Mouse (Mus musculus): Measurements from ENCODE around the gene Gm3336. TPM values are rescaled to one million over a fixed set of nuclear protein-coding genes. Genes with fewer than 3 reads are reported as not detected.

Gene Gm3336
- total RNA-seq, 2 experiments from 2014 or later: 0.12 TPM; not detected in 1

DNA sequence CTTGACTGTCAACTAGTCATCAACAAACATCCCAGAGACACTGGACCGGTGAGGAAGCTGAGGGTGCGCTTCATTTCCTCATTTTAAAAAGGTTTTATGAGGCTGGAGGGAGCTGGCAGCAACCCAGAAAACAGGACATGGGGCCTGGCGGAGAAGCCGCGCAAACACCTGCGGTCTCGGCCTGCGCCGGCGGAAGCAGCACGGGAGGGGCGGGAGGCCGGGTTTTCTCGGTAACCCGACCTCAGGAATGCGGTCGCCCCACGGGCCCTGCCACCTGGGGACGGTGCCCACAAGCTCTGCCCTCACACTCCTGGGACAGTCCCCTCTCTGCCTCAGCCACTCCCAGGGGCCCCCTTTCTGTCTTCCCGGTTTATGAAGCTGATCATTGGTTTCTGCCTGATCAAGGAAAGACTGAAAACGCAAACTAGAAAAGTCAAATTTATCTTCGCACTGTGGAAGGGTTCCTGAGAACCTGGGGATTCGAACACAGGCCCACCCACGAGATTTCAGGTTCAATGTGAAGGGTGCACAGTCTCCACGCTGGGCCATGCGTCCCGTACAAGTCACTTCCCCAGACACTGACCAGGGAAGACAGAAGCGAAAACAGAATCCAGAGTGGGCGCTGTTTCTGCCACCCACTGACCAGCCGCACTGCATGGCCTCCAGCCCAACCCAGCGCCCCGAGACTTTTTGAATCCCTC lies 22.9 kb upstream of the Gm3336 start:
- peak; percentile 10 for ATAC-seq (replicated peaks; ENCODE audit: poor library complexity)

DNA sequence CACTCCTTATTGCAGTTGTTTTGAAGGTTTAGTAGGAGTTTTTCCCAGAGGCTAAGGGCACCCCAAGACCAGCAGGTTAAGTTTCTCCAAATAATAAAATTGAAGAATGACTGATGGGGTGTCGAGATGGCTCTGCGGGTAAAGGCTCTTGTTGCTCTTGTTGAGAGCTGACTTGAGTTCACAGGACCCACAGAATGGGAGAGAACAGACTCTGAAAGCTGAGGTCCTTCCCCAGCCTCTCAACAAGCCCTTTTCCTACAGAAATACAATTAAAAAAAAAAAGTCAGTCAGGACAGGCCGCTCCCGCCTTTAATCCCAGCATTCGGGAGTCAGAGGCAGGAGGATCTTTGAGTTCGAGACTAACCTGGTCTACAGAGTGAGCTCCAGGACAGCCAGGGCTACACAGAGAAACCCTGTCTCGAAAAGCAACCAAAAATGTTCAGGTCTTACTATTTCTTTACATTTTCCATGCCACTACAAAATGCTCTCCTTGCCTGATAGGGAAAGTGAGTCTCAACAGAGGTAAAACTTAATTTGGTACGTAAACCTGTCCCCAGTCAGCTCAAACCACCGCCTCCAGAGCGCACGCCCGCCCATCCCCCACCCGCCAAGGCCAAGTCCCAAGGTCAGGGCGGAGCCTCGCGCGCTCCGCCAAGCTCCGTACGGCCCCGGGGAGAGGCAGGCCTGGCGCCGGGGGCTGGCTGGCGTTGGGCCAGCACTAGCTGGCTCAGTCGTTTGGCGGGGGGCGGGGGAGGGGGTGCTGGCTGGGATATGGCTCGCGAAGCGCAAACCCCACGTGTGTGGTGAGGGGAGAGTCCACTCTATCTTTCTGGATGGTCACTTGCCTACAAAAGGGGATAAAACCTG lies 22.1 kb upstream of the Gm3336 start:
- no peak for ATAC-seq (replicated peaks; ENCODE audit: poor library complexity)

DNA sequence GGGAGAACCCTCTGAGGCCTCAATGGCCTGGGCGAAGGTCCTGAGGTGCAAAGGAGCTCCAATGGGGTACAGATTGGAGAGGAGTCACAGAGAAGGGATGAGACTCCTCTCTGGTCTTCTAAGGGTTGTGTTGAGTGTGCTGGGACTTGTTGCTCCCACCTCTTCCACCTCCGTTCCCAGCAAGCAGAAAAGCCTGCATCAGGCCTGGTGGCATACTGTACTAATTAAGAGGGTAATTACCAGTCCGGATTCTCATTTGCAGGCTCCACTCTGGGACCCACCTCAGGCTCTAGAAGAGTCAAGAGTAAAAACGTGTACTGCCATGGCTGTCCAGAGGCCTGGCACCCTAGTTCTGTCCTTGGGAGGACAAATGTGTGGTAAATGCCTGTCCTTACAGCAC lies 21.4 kb upstream of the Gm3336 start:
- no peak for ATAC-seq (replicated peaks; ENCODE audit: poor library complexity)

DNA sequence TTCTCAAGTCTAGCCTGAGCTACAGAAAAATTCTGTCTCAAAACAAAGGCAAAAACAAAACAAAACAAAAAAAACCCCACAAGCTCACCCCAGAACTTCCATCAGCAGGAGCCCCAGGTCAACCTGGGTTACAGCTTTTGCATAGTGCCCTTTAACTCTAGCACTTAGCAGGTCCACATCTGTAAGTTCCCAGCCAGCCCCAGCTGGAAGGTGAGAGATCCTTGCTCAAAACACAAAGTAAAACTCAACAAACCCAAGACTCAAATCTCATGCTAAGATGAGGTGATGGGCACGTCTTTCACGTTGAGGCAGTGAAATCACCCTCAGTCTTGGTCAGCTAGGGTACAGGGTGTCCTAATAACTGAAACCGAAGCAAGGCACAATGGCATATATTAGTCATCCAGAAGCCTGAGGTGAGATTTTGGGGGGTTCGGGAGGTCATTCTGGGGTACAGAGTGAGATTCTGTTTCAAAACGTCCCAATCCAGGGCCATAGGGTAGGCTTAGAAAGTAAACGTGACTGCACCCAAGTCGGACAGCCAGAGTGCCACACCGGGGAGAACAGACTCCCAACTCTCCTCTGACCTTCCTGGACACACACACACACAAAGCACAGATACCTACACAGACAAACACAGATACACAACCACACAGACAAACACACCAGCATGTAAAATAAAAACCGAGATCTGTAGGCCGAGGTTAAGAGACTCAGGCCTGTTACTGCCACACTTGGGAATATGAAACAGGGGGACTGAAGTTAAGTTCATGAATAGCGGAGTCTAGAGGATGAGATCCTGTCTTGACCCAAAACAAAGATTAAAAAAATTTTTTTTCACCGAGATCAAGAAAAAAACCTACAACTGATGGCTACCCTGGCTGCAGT lies 20.7 kb upstream of the Gm3336 start:
- no peak for ATAC-seq (replicated peaks; ENCODE audit: poor library complexity)

- peak; percentile 64 for ATAC-seq (replicated peaks; ENCODE audit: poor library complexity)
Observed at GRCm38 (mm10) chr8:70698310-70699109, 19.8 kb upstream of the Gm3336 start, which contains the start of gene Jund. TSS of gene Jund (plus strand) at chr8:70698949.

GRCm38 (mm10) chr8:70699116-70699833 lies 19.1 kb upstream of the Gm3336 start:
- peak; percentile 17 for ATAC-seq (replicated peaks; ENCODE audit: poor library complexity)

DNA sequence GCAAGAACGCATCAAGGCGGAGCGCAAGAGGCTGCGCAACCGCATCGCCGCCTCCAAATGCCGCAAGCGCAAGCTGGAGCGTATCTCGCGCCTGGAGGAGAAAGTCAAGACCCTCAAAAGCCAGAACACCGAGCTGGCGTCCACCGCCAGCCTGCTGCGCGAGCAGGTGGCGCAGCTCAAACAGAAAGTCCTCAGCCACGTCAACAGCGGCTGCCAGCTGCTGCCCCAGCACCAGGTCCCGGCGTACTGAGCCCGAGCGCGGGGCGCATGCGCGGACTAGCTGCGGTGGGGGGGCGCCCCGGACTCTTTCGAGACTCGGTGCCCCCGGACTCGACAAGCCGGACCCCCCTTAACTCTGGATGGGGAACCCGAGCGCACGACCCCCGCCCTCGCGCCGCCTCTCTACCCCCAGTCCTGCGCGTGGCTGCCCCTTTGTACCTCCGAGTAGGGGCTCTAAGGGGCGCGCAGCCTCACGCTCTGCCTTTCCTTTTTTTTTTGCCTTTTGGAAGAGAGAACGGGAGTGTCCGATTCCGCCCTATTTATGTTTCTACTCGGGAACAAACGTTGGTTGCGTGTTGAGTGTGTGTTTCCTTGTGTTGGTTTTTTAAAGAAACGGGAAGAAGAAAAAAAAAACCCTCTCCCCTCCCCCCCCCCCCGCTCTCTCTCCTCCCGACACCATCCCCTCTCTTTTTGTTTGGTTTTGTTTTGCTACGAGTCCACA lies 18.3 kb upstream of the Gm3336 start:
- peak; percentile 8; the same call in 1 of the 2 replicates for ATAC-seq (replicated peaks; ENCODE audit: poor library complexity)

- ATAC-seq (replicated peaks; ENCODE audit: poor library complexity): peak; percentile 36
Observed at GRCm38 (mm10) chr8:70700555-70700922, 17.8 kb upstream of the Gm3336 start.

GRCm38 (mm10) chr8:70701048-70701981 lies 17.0 kb upstream of the Gm3336 start:
- ATAC-seq (replicated peaks; ENCODE audit: poor library complexity): no peak

- no peak for ATAC-seq (replicated peaks; ENCODE audit: poor library complexity)
Observed at GRCm38 (mm10) chr8:70701982-70702841, 16.1 kb upstream of the Gm3336 start.

GRCm38 (mm10) chr8:70702842-70703182 lies 15.5 kb upstream of the Gm3336 start:
- ATAC-seq (replicated peaks; ENCODE audit: poor library complexity): no peak

- ATAC-seq (replicated peaks; ENCODE audit: poor library complexity): no peak
Observed at GRCm38 (mm10) chr8:70703287-70703686, 15.1 kb upstream of the Gm3336 start, which contains the start of gene Iqcn. TSS of gene Iqcn (plus strand) at chr8:70703457.

- ATAC-seq (replicated peaks; ENCODE audit: poor library complexity): no peak
Observed at GRCm38 (mm10) chr8:70708281-70708680, 10.1 kb upstream of the Gm3336 start.

DNA sequence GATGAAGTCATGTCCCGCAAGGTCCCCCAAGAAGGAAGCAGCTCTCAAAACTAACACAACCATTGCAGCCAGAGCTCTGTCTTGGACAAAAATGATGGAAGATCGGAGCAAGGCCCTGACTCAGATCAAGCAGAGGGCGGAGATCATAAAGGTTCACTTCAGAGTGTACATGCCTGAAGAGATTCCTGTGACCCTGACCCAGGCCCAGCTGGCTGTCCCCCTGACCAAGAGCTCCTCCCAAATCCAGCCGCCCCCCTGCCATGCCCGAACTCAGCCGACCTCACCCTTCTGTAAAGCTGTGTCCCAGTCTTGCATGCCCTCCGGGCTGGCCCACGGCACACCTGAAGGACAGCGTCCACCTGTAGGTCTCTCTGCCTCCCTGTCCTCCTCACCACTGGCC lies 8.5 kb upstream of the Gm3336 start:
- ATAC-seq (replicated peaks; ENCODE audit: poor library complexity): no peak

DNA sequence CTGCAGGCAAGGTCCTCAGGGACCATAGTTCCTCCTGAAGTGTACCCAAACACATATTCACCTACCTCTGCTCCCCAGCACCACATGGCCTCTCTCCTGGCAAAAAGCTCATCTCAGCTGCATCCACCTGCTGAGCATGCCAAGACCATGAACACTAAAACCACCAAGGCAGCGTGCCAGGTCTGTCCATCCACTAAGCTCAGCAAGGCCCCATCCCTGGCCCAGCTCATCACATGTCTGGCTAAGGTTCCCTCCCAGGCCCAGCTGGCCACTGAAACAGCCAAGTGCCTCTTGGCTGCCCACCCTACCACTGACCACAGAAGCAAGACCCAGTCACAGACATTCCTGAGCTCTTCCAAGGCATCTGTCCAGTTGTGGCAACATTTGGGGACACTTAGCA lies 8.0 kb upstream of the Gm3336 start:
- ATAC-seq (replicated peaks; ENCODE audit: poor library complexity): no peak

- no peak for ATAC-seq (replicated peaks; ENCODE audit: poor library complexity)
Observed at GRCm38 (mm10) chr8:70711041-70711440, 7.3 kb upstream of the Gm3336 start.

DNA sequence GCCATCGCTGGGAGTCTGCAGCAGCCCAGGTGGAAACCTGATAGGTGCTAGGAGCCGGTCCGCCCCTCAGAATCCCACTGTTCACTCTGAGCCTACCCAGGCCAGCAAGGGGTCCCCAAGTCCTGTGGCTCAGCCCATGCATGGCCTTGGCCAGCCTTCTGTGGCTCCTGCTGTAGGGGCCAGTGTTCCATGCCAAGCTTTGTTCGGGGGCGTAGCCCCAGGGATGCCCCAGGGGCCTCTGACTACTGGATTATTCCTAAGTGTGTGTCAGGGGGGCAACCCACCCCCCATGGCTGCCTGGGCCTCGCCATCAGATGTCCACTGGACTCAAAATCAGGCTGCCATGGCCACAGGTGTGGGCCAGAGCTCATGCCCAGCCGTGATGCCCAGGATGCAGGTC lies 4.4 kb upstream of the Gm3336 start:
- no peak for ATAC-seq (replicated peaks; ENCODE audit: poor library complexity)

All from megakaryocyte progenitor cell, adult 5-6 weeks (primary cell).